ENCODE assay signal across 16 mouse cellular contexts in the genomic region with DNA sequence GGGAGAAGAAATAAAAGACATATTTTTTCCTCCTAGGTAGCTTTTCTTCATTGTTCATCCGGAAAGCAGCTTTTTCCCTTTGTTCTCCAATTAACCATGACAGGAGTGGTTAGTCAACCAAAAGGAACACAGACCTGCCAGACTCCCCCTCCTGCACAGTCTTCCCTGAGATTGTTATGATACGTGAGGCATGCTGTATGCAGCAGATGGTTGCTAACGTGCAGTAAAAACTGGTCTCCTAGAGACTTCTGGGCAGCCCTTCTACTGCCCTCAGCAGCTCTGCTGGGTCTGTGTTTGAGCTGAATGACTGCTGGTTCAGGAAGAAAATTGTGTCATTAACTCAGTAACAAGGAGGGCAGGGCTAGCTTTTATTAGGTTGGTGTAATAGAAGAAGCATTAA.
A peak's percentile ranks its signal among the peaks of the same experiment; 100 is the strongest.
DNase-seq lines count a peak whose midpoint lies in the region; ATAC-seq and TF ChIP-seq lines count a peak whose summit lies in the region.
"Had no signal": no experiment of that assay in that cellular context is flagged by ENCODE, and none has a peak within 500 bp of the region (broad histone marks: within the 10 kb centered on the region; RNA-seq: fewer than 3 reads in every experiment).

No protein-coding gene starts in this region.

- H3K4me3 ChIP-seq in embryonic facial prominence, embryonic 14.5 days (ENCODE audit: low read depth, low read length) = no peak overlapping the region
- H3K4me3 ChIP-seq in embryonic facial prominence, embryonic 10.5 days = no peak overlapping the region
- H3K4me3 ChIP-seq in left cerebral cortex, adult 2 months = no peak overlapping the region
- no peak overlapping the region for H3K4me3 ChIP-seq in hindbrain, embryonic 16.5 days (ENCODE audit: low read length)
- no peak overlapping the region for H3K4me3 ChIP-seq in intestine, embryonic 15.5 days (replicated peaks)
- no peak overlapping the region for H3K4me3 ChIP-seq in heart, embryonic 12.5 days
- H3K4me3 ChIP-seq: gastrocnemius, adult 2 months; liver, embryonic 13.5 days had no signal

- H3K27ac ChIP-seq in embryonic facial prominence, embryonic 14.5 days (replicated peaks; ENCODE audit: low read depth, low read length) = no peak overlapping the region
- no peak overlapping the region for H3K27ac ChIP-seq in embryonic facial prominence, embryonic 10.5 days (replicated peaks)
- no peak overlapping the region for H3K27ac ChIP-seq in left cerebral cortex, adult 2 months
- H3K27ac ChIP-seq in hindbrain, embryonic 16.5 days (ENCODE audit: low read depth, low read length) = no peak overlapping the region
- no peak overlapping the region for H3K27ac ChIP-seq in intestine, embryonic 15.5 days
- no peak overlapping the region for H3K27ac ChIP-seq in heart, embryonic 12.5 days (ENCODE audit: poor library complexity, severe bottlenecking)
- H3K27ac ChIP-seq: gastrocnemius, adult 2 months; liver, embryonic 13.5 days had no signal

- H3K4me1 ChIP-seq in embryonic facial prominence, embryonic 14.5 days (ENCODE audit: control insufficient read depth, insufficient read depth, low read length) = no peaks in the 10 kb centered on the region
- 0 out of 2 replicates have a peak, but pooled peaks cover 5% of the 10 kb centered on the region for H3K4me1 ChIP-seq in embryonic facial prominence, embryonic 10.5 days
- H3K4me1 ChIP-seq in hindbrain, embryonic 16.5 days (ENCODE audit: control insufficient read depth, insufficient read depth, low read depth, low read length) = peaks cover 4% of the 10 kb centered on the region; the same call in 1 of the 2 replicates
- H3K4me1 ChIP-seq in intestine, embryonic 15.5 days (replicated peaks) = no peaks in the 10 kb centered on the region
- no peaks in the 10 kb centered on the region for H3K4me1 ChIP-seq in heart, embryonic 12.5 days (replicated peaks)
- H3K4me1 ChIP-seq: liver, embryonic 13.5 days had no signal

- TF ChIP-seq POLR2A in brain, embryonic 14.5 days (IDR thresholded peaks at IDR 0.05; ENCODE audit: borderline replicate concordance, extremely low read depth, insufficient read depth, insufficient read length, poor library complexity, severe bottlenecking) = no peak

- intact Hi-C loops in left cerebral cortex, postnatal 4 days (cut with DNase I) = no loop called here
- intact Hi-C loops in left cerebral cortex, adult 2 months (cut with DNase I) = no loop called here

- H3K9me3 ChIP-seq in embryonic facial prominence, embryonic 14.5 days (ENCODE audit: control insufficient read depth, low read length) = no peaks in the 10 kb centered on the region
- H3K9me3 ChIP-seq in embryonic facial prominence, embryonic 10.5 days = no peaks in the 10 kb centered on the region
- no peaks in the 10 kb centered on the region for H3K9me3 ChIP-seq in hindbrain, embryonic 16.5 days (ENCODE audit: control insufficient read depth, low read length)
- no peaks in the 10 kb centered on the region for H3K9me3 ChIP-seq in intestine, embryonic 15.5 days
- no peaks in the 10 kb centered on the region for H3K9me3 ChIP-seq in heart, embryonic 12.5 days (replicated peaks)
- H3K9me3 ChIP-seq: liver, embryonic 13.5 days had no signal

- H3K27me3 ChIP-seq in embryonic facial prominence, embryonic 14.5 days (replicated peaks; ENCODE audit: control insufficient read depth, insufficient read depth, low read length) = no peaks in the 10 kb centered on the region
- H3K27me3 ChIP-seq in embryonic facial prominence, embryonic 10.5 days (replicated peaks; ENCODE audit: low read depth, poor library complexity, severe bottlenecking) = no peaks in the 10 kb centered on the region
- H3K27me3 ChIP-seq in hindbrain, embryonic 16.5 days (replicated peaks; ENCODE audit: control insufficient read depth, insufficient read depth, low read length) = no peaks in the 10 kb centered on the region
- no peaks in the 10 kb centered on the region for H3K27me3 ChIP-seq in intestine, embryonic 15.5 days (replicated peaks)
- no peaks in the 10 kb centered on the region for H3K27me3 ChIP-seq in heart, embryonic 12.5 days (replicated peaks)
- H3K27me3 ChIP-seq: liver, embryonic 13.5 days had no signal

- no peak overlapping the region for H3K4me2 ChIP-seq in embryonic facial prominence, embryonic 14.5 days (ENCODE audit: low read depth, low read length)
- 0 out of 2 replicates have a peak overlapping the region, but pooled peaks have one; percentile 10 for H3K4me2 ChIP-seq in hindbrain, embryonic 16.5 days (ENCODE audit: low read length)
- no peak overlapping the region for H3K4me2 ChIP-seq in intestine, embryonic 15.5 days (replicated peaks)
- H3K4me2 ChIP-seq in heart, embryonic 12.5 days = no peak overlapping the region
- H3K4me2 ChIP-seq: liver, embryonic 13.5 days had no signal

- WGBS in embryonic facial prominence, embryonic 14.5 days = 43% methylated on average over 3 of the region's 3 CpGs
- 59% methylated on average over 3 of the region's 3 CpGs for WGBS in embryonic facial prominence, embryonic 10.5 days
- WGBS in hindbrain, embryonic 16.5 days = 13% methylated on average over 3 of the region's 3 CpGs
- WGBS in intestine, embryonic 15.5 days = 27% methylated on average over 3 of the region's 3 CpGs
- 63% methylated on average over 3 of the region's 3 CpGs for WGBS in heart, embryonic 12.5 days

- ATAC-seq in embryonic facial prominence, embryonic 14.5 days (ENCODE audit: low read depth) = peak; percentile 83
- ATAC-seq in hindbrain, embryonic 16.5 days = peak; percentile 87
- ATAC-seq in intestine, embryonic 15.5 days = no peak
- ATAC-seq in heart, embryonic 12.5 days (ENCODE audit: insufficient number of reproducible peaks, low FRiP score) = no peak
- ATAC-seq: inflammation-experienced regulatory T-cells, adult 6 months; lung, postnatal 0 days had no signal

- H3K36me3 ChIP-seq in embryonic facial prominence, embryonic 14.5 days (ENCODE audit: control insufficient read depth, insufficient read depth, low read length) = no peaks in the 10 kb centered on the region
- H3K36me3 ChIP-seq in embryonic facial prominence, embryonic 10.5 days (replicated peaks) = no peaks in the 10 kb centered on the region
- H3K36me3 ChIP-seq in hindbrain, embryonic 16.5 days (ENCODE audit: control insufficient read depth, insufficient read depth, low read length) = no peaks in the 10 kb centered on the region
- no peaks in the 10 kb centered on the region for H3K36me3 ChIP-seq in intestine, embryonic 15.5 days
- H3K36me3 ChIP-seq in heart, embryonic 12.5 days = no peaks in the 10 kb centered on the region
- H3K36me3 ChIP-seq: liver, embryonic 13.5 days had no signal

- peak; percentile 40 for DNase-seq in embryonic facial prominence, embryonic 14.5 days (ENCODE audit: low spot score)
- no peak for DNase-seq in embryonic facial prominence, embryonic 10.5 days (ENCODE audit: low spot score)
- DNase-seq in left cerebral cortex, postnatal 4 days = peak; percentile 10
- no peak for DNase-seq in left cerebral cortex, adult 2 months (ENCODE audit: extremely low spot score in 1 of 2, low spot score in 2 of 2)
- DNase-seq in brain, embryonic 14.5 days (ENCODE audit: low read depth) = peak; percentile 73
- DNase-seq: B cell, adult 2 months; cerebellum, adult 2 months; gastrocnemius, adult 2 months; heart, adult 18-20 months; liver, embryonic 13.5 days; thymus, adult 2 months had no signal

- no peak overlapping the region for H3K9ac ChIP-seq in embryonic facial prominence, embryonic 14.5 days (ENCODE audit: low read depth, low read length)
- H3K9ac ChIP-seq in hindbrain, embryonic 16.5 days (ENCODE audit: low read depth, low read length) = no peak overlapping the region
- H3K9ac ChIP-seq in intestine, embryonic 15.5 days = no peak overlapping the region
- H3K9ac ChIP-seq in heart, embryonic 12.5 days = no peak overlapping the region
- H3K9ac ChIP-seq: liver, embryonic 13.5 days had no signal

- TF ChIP-seq CTCF in left cerebral cortex, adult 2 months (IDR thresholded peaks at IDR 0.05) = no peak
- TF ChIP-seq CTCF in brain, embryonic 14.5 days (IDR thresholded peaks at IDR 0.05; ENCODE audit: borderline replicate concordance, extremely low read depth, insufficient read depth, insufficient read length) = no peak

Comparison
In these comparisons a context has a peak if more than half of its experiments do, and no peak if none do; other contexts are left out.
1. DNase-seq: peak in embryonic facial prominence, embryonic 14.5 days (single experiment), left cerebral cortex, postnatal 4 days (single experiment) and brain, embryonic 14.5 days (single experiment); none in embryonic facial prominence, embryonic 10.5 days (single experiment) and left cerebral cortex, adult 2 months (0 of 2).
2. ATAC-seq: peak in embryonic facial prominence, embryonic 14.5 days (single experiment) and hindbrain, embryonic 16.5 days (single experiment); none in intestine, embryonic 15.5 days (single experiment) and heart, embryonic 12.5 days (single experiment).